Mouse (Mus musculus): ENCODE measurements around the gene Aldh1l1.

Aldh1l1 gene

GRCm38 (mm10) chr6:90598197-90598596 lies 112.0 kb downstream of the Aldh1l1 start:
- no peak for DNase-seq

- no peak for DNase-seq
Observed at GRCm38 (mm10) chr6:90600351-90600750, 114.1 kb downstream of the Aldh1l1 start.

- no peak for DNase-seq
Observed at GRCm38 (mm10) chr6:90601736-90602135, 115.5 kb downstream of the Aldh1l1 start.

- DNase-seq, result no peak
Observed at GRCm38 (mm10) chr6:90602304-90602703, 116.1 kb downstream of the Aldh1l1 start.

GRCm38 (mm10) chr6:90603126-90603525 lies 116.9 kb downstream of the Aldh1l1 start:
- DNase-seq, result no peak

- DNase-seq, result no peak
Observed at GRCm38 (mm10) chr6:90604130-90604529, 117.9 kb downstream of the Aldh1l1 start.

- DNase-seq, result peak; percentile 92 to 96
Observed at GRCm38 (mm10) chr6:90604533-90605297, 118.5 kb downstream of the Aldh1l1 start, which contains the start of gene Slc41a3. Gene Slc41a3, plus strand, starts transcription at chr6:90604725.

GRCm38 (mm10) chr6:90605298-90605665 lies 119.1 kb downstream of the Aldh1l1 start:
- peak in 1 of 2 experiments; percentile 36 for DNase-seq

- DNase-seq, result peak; percentile 80 to 81
Observed at GRCm38 (mm10) chr6:90606538-90606937, 120.3 kb downstream of the Aldh1l1 start.

- peak; percentile 67 to 82 for DNase-seq
Observed at GRCm38 (mm10) chr6:90607196-90607595, 121.0 kb downstream of the Aldh1l1 start.

- DNase-seq, result no peak
Observed at GRCm38 (mm10) chr6:90608186-90608585, 122.0 kb downstream of the Aldh1l1 start.

- DNase-seq, result no peak
Observed at GRCm38 (mm10) chr6:90610248-90610647, 124.0 kb downstream of the Aldh1l1 start.

GRCm38 (mm10) chr6:90613277-90613676 lies 127.0 kb downstream of the Aldh1l1 start:
- no peak for DNase-seq

GRCm38 (mm10) chr6:90615362-90615761 lies 129.1 kb downstream of the Aldh1l1 start:
- peak in 1 of 2 experiments; percentile 35 for DNase-seq

- DNase-seq, result no peak
Observed at GRCm38 (mm10) chr6:90615991-90616390, 129.8 kb downstream of the Aldh1l1 start.

- DNase-seq, result no peak
Observed at GRCm38 (mm10) chr6:90616481-90616880, 130.3 kb downstream of the Aldh1l1 start.

- no peak for DNase-seq
Observed at GRCm38 (mm10) chr6:90618274-90618673, 132.0 kb downstream of the Aldh1l1 start.

GRCm38 (mm10) chr6:90618821-90619636 lies 132.8 kb downstream of the Aldh1l1 start:
- DNase-seq, result peak in 1 of 2 experiments; percentile 40

- DNase-seq, result no peak
Observed at GRCm38 (mm10) chr6:90619936-90620335, 133.7 kb downstream of the Aldh1l1 start.

GRCm38 (mm10) chr6:90620791-90621583 lies 134.8 kb downstream of the Aldh1l1 start:
- no peak for DNase-seq

- DNase-seq, result no peak
Observed at GRCm38 (mm10) chr6:90621584-90621890, 135.3 kb downstream of the Aldh1l1 start.

- no peak for DNase-seq
Observed at GRCm38 (mm10) chr6:90622758-90623455, 136.7 kb downstream of the Aldh1l1 start.

- DNase-seq, result no peak
Observed at GRCm38 (mm10) chr6:90623456-90623836, 137.2 kb downstream of the Aldh1l1 start.
